Mouse (Mus musculus): ENCODE measurements around the gene Prelp. TPM values are rescaled to one million over a fixed set of nuclear protein-coding genes. Genes with fewer than 3 reads are reported as not detected.

Prelp gene
- total RNA-seq, 4 experiments from 2014 or later: 9.9 to 13.9 (median 11.0) TPM

GRCm38 (mm10) chr1:133900825-133901224 lies 20.4 kb downstream of the Prelp start:
- no peak for DNase-seq (ENCODE audit: low spot score in 2 of 2)

- no peak for DNase-seq (ENCODE audit: low spot score in 2 of 2)
Measured at GRCm38 (mm10) chr1:133899043-133899542, 22.1 kb downstream of the Prelp start.

GRCm38 (mm10) chr1:133897293-133897692 lies 23.9 kb downstream of the Prelp start:
- peak in 1 of 2 experiments; percentile 58 for DNase-seq (ENCODE audit: low spot score in 2 of 2)

GRCm38 (mm10) chr1:133891489-133891888 lies 29.7 kb downstream of the Prelp start:
- no peak for DNase-seq (ENCODE audit: low spot score in 2 of 2)

- no peak for DNase-seq (ENCODE audit: low spot score in 2 of 2)
Measured at GRCm38 (mm10) chr1:133889949-133890598, 31.1 kb downstream of the Prelp start.

- no peak for DNase-seq (ENCODE audit: low spot score in 2 of 2)
Measured at GRCm38 (mm10) chr1:133887538-133888250, 33.5 kb downstream of the Prelp start.

- peak in 1 of 2 experiments; percentile 81 for DNase-seq (ENCODE audit: low spot score in 2 of 2)
Measured at GRCm38 (mm10) chr1:133887044-133887443, 34.2 kb downstream of the Prelp start.

GRCm38 (mm10) chr1:133886431-133886830 lies 34.8 kb downstream of the Prelp start:
- peak in 1 of 2 experiments; percentile 71 for DNase-seq (ENCODE audit: low spot score in 2 of 2)

- no peak for DNase-seq (ENCODE audit: low spot score in 2 of 2)
Measured at GRCm38 (mm10) chr1:133885811-133886210, 35.4 kb downstream of the Prelp start.

- no peak for DNase-seq (ENCODE audit: low spot score in 2 of 2)
Measured at GRCm38 (mm10) chr1:133884746-133885145, 36.5 kb downstream of the Prelp start.

- DNase-seq (ENCODE audit: low spot score in 2 of 2): peak in 1 of 2 experiments; percentile 78
Measured at GRCm38 (mm10) chr1:133884090-133884489, 37.1 kb downstream of the Prelp start.

GRCm38 (mm10) chr1:133882283-133883217 lies 38.7 kb downstream of the Prelp start:
- no peak for DNase-seq (ENCODE audit: low spot score in 2 of 2)

GRCm38 (mm10) chr1:133881813-133882212 lies 39.4 kb downstream of the Prelp start:
- DNase-seq (ENCODE audit: low spot score in 2 of 2): no peak

- DNase-seq (ENCODE audit: low spot score in 2 of 2): no peak
Measured at GRCm38 (mm10) chr1:133878825-133879423, 42.3 kb downstream of the Prelp start.

GRCm38 (mm10) chr1:133876936-133877335 lies 44.3 kb downstream of the Prelp start:
- DNase-seq (ENCODE audit: low spot score in 2 of 2): no peak

- DNase-seq (ENCODE audit: low spot score in 2 of 2): no peak
Measured at GRCm38 (mm10) chr1:133873086-133873813, 48.0 kb downstream of the Prelp start.

- DNase-seq (ENCODE audit: low spot score in 2 of 2): no peak
Measured at GRCm38 (mm10) chr1:133871241-133871640, 50.0 kb downstream of the Prelp start.

GRCm38 (mm10) chr1:133869221-133869620 lies 52.0 kb downstream of the Prelp start:
- no peak for DNase-seq (ENCODE audit: low spot score in 2 of 2)

GRCm38 (mm10) chr1:133863257-133863997 lies 57.8 kb downstream of the Prelp start:
- no peak for DNase-seq (ENCODE audit: low spot score in 2 of 2)

GRCm38 (mm10) chr1:133861028-133861427 lies 60.2 kb downstream of the Prelp start:
- no peak for DNase-seq (ENCODE audit: low spot score in 2 of 2)

Data from left cerebral cortex, adult 8-10 months (tissue).